Mouse (Mus musculus): ENCODE measurements around the gene Pls3. TPM values are rescaled to one million over a fixed set of nuclear protein-coding genes. Genes with fewer than 3 reads are reported as not detected.
A peak's percentile ranks its signal among the peaks of the same experiment; 100 is the strongest.

Pls3 gene
- polyA plus RNA-seq, 1 experiment from 2014 or later = 31.4 TPM

- TF ChIP-seq CTCF (IDR thresholded peaks at IDR 0.05; ENCODE audit: low read depth) = no peak
- Histone ChIP-seq H3K27ac (ENCODE audit: low read depth, low read length) (no peak overlapping the region), H3K27me3 (replicated peaks; ENCODE audit: control insufficient read depth, insufficient read depth, low read length) (no peaks in the 10 kb centered on the region), H3K4me1 (replicated peaks; ENCODE audit: control insufficient read depth, insufficient read depth, low read length) (no peaks in the 10 kb centered on the region), H3K4me2 (replicated peaks; ENCODE audit: low read depth) (no peak overlapping the region), H3K36me3 (ENCODE audit: control insufficient read depth, insufficient read depth) (no peaks in the 10 kb centered on the region), H3K4me3 (ENCODE audit: low read depth, low read length) (no peak overlapping the region), H3K9me3 (ENCODE audit: control insufficient read depth) (no peaks in the 10 kb centered on the region), H3K9ac (ENCODE audit: low read depth, low read length) (no peak overlapping the region)
- 77% methylated on average over 3 of the region's 3 CpGs for WGBS
- ATAC-seq = no peak
Measured at GRCm38 (mm10) chrX:75861715-75862114, 13.3 kb downstream of the Pls3 start.

- Histone ChIP-seq H3K4me1 (replicated peaks; ENCODE audit: control insufficient read depth, insufficient read depth, low read length) (no peaks in the 10 kb centered on the region), H3K4me2 (replicated peaks; ENCODE audit: low read depth) (no peak overlapping the region), H3K4me3 (ENCODE audit: low read depth, low read length) (no peak overlapping the region), H3K9ac (ENCODE audit: low read depth, low read length) (no peak overlapping the region), H3K27ac (ENCODE audit: low read depth, low read length) (no peak overlapping the region), H3K27me3 (replicated peaks; ENCODE audit: control insufficient read depth, insufficient read depth, low read length) (no peaks in the 10 kb centered on the region), H3K36me3 (ENCODE audit: control insufficient read depth, insufficient read depth) (no peaks in the 10 kb centered on the region), H3K9me3 (ENCODE audit: control insufficient read depth) (no peaks in the 10 kb centered on the region)
- TF ChIP-seq CTCF (IDR thresholded peaks at IDR 0.05; ENCODE audit: low read depth) = no peak
- WGBS = 92% methylated on average over 3 of the region's 3 CpGs
- ATAC-seq = no peak
Measured at GRCm38 (mm10) chrX:75854294-75854693, 20.7 kb downstream of the Pls3 start.

- H3K4me2 ChIP-seq (replicated peaks; ENCODE audit: low read depth) = no peak overlapping the region
- no peak overlapping the region for H3K9ac ChIP-seq (ENCODE audit: low read depth, low read length)
- no peak overlapping the region for H3K4me3 ChIP-seq (ENCODE audit: low read depth, low read length)
- H3K36me3 ChIP-seq (ENCODE audit: control insufficient read depth, insufficient read depth) = no peaks in the 10 kb centered on the region
- H3K4me1 ChIP-seq (replicated peaks; ENCODE audit: control insufficient read depth, insufficient read depth, low read length) = no peaks in the 10 kb centered on the region
- WGBS = 52% methylated on average over 4 of the region's 4 CpGs
- TF ChIP-seq CTCF (IDR thresholded peaks at IDR 0.05; ENCODE audit: low read depth) = no peak
- H3K27ac ChIP-seq (ENCODE audit: low read depth, low read length) = no peak overlapping the region
- H3K27me3 ChIP-seq (replicated peaks; ENCODE audit: control insufficient read depth, insufficient read depth, low read length) = no peaks in the 10 kb centered on the region
- H3K9me3 ChIP-seq (ENCODE audit: control insufficient read depth) = no peaks in the 10 kb centered on the region
- peak; percentile 47 for ATAC-seq
Measured at GRCm38 (mm10) chrX:75844290-75844689, 30.7 kb downstream of the Pls3 start.

- no peak for ATAC-seq
- 63% methylated on average over 9 of the region's 9 CpGs for WGBS
- Histone ChIP-seq H3K4me2 (replicated peaks; ENCODE audit: low read depth) (no peak overlapping the region), H3K9me3 (ENCODE audit: control insufficient read depth) (no peaks in the 10 kb centered on the region), H3K4me1 (replicated peaks; ENCODE audit: control insufficient read depth, insufficient read depth, low read length) (no peaks in the 10 kb centered on the region), H3K27ac (ENCODE audit: low read depth, low read length) (no peak overlapping the region), H3K4me3 (ENCODE audit: low read depth, low read length) (no peak overlapping the region), H3K9ac (ENCODE audit: low read depth, low read length) (no peak overlapping the region), H3K36me3 (ENCODE audit: control insufficient read depth, insufficient read depth) (no peaks in the 10 kb centered on the region), H3K27me3 (replicated peaks; ENCODE audit: control insufficient read depth, insufficient read depth, low read length) (no peaks in the 10 kb centered on the region)
- no peak for TF ChIP-seq CTCF (IDR thresholded peaks at IDR 0.05; ENCODE audit: low read depth)
Measured at GRCm38 (mm10) chrX:75842835-75843234, 32.1 kb downstream of the Pls3 start.

- Histone ChIP-seq H3K27me3 (replicated peaks; ENCODE audit: control insufficient read depth, insufficient read depth, low read length) (no peaks in the 10 kb centered on the region), H3K9ac (ENCODE audit: low read depth, low read length) (no peak overlapping the region), H3K4me3 (ENCODE audit: low read depth, low read length) (no peak overlapping the region), H3K27ac (ENCODE audit: low read depth, low read length) (no peak overlapping the region), H3K9me3 (ENCODE audit: control insufficient read depth) (no peaks in the 10 kb centered on the region), H3K4me2 (replicated peaks; ENCODE audit: low read depth) (no peak overlapping the region), H3K36me3 (ENCODE audit: control insufficient read depth, insufficient read depth) (no peaks in the 10 kb centered on the region), H3K4me1 (replicated peaks; ENCODE audit: control insufficient read depth, insufficient read depth, low read length) (no peaks in the 10 kb centered on the region)
- ATAC-seq = no peak
- TF ChIP-seq CTCF (IDR thresholded peaks at IDR 0.05; ENCODE audit: low read depth) = no peak
- WGBS = 56% methylated on average over 2 of the region's 2 CpGs
Measured at GRCm38 (mm10) chrX:75842120-75842519, 32.9 kb downstream of the Pls3 start.

- no peak overlapping the region for H3K4me2 ChIP-seq (replicated peaks; ENCODE audit: low read depth)
- 80% methylated on average over 4 of the region's 4 CpGs for WGBS
- H3K4me3 ChIP-seq (ENCODE audit: low read depth, low read length) = no peak overlapping the region
- no peak for ATAC-seq
- no peaks in the 10 kb centered on the region for H3K27me3 ChIP-seq (replicated peaks; ENCODE audit: control insufficient read depth, insufficient read depth, low read length)
- no peaks in the 10 kb centered on the region for H3K36me3 ChIP-seq (ENCODE audit: control insufficient read depth, insufficient read depth)
- TF ChIP-seq CTCF (IDR thresholded peaks at IDR 0.05; ENCODE audit: low read depth) = no peak
- no peak overlapping the region for H3K27ac ChIP-seq (ENCODE audit: low read depth, low read length)
- H3K9ac ChIP-seq (ENCODE audit: low read depth, low read length) = no peak overlapping the region
- H3K4me1 ChIP-seq (replicated peaks; ENCODE audit: control insufficient read depth, insufficient read depth, low read length) = no peaks in the 10 kb centered on the region
- H3K9me3 ChIP-seq (ENCODE audit: control insufficient read depth) = no peaks in the 10 kb centered on the region
Measured at GRCm38 (mm10) chrX:75840263-75840662, 34.7 kb downstream of the Pls3 start.

GRCm38 (mm10) chrX:75834836-75835235 is 40.1 kb downstream of the Pls3 start:
- Histone ChIP-seq H3K4me2 (replicated peaks; ENCODE audit: low read depth) (no peak overlapping the region), H3K27me3 (replicated peaks; ENCODE audit: control insufficient read depth, insufficient read depth, low read length) (no peaks in the 10 kb centered on the region), H3K36me3 (ENCODE audit: control insufficient read depth, insufficient read depth) (no peaks in the 10 kb centered on the region), H3K27ac (ENCODE audit: low read depth, low read length) (no peak overlapping the region), H3K9ac (ENCODE audit: low read depth, low read length) (no peak overlapping the region), H3K4me3 (ENCODE audit: low read depth, low read length) (no peak overlapping the region), H3K4me1 (replicated peaks; ENCODE audit: control insufficient read depth, insufficient read depth, low read length) (no peaks in the 10 kb centered on the region), H3K9me3 (ENCODE audit: control insufficient read depth) (no peaks in the 10 kb centered on the region)
- ATAC-seq = no peak
- no peak for TF ChIP-seq CTCF (IDR thresholded peaks at IDR 0.05; ENCODE audit: low read depth)
- WGBS = 81% methylated on average over 2 of the region's 2 CpGs

Data from intestine, postnatal 0 days (tissue).